Mouse (Mus musculus): Measurements from ENCODE around the gene Olfr545.
A peak's percentile ranks its signal among the peaks of the same experiment; 100 is the strongest.
"Not testable (repeated sequence)": the region's sequence is repeated elsewhere in the genome, so short reads cannot be mapped to it uniquely, and the experiment has no call there.

The Olfr545 gene

GRCm38 (mm10) chr7:102499473-102499872, at the start of gene Olfr545:
Olfr545 (minus strand) TSS chr7:102499573.
- DNase-seq (ENCODE audit: low spot score) = no peak

GRCm38 (mm10) chr7:102541251-102541650, 41.9 kb upstream of the Olfr545 start:
- no peak for DNase-seq (ENCODE audit: low spot score)

GRCm38 (mm10) chr7:102540596-102540995, 41.2 kb upstream of the Olfr545 start, which contains the start of gene Olfr548-ps1:
Olfr548-ps1 (plus strand) TSS chr7:102540896.
- no peak for DNase-seq (ENCODE audit: low spot score)

GRCm38 (mm10) chr7:102534449-102534848, 35.1 kb upstream of the Olfr545 start, which contains the start of gene Olfr547:
Olfr547 (plus strand) TSS chr7:102534749.
- no peak for DNase-seq (ENCODE audit: low spot score)

GRCm38 (mm10) chr7:102529052-102529451, 29.7 kb upstream of the Olfr545 start:
- no peak for DNase-seq (ENCODE audit: low spot score)

- no peak for DNase-seq (ENCODE audit: low spot score)
These were observed 17.6 kb upstream of the Olfr545 start for GRCm38 (mm10) chr7:102517051-102517335.

GRCm38 (mm10) chr7:102516261-102517050, 17.1 kb upstream of the Olfr545 start:
- no peak for DNase-seq (ENCODE audit: low spot score)

- no peak for DNase-seq (ENCODE audit: low spot score)
These were observed 14.8 kb upstream of the Olfr545 start for GRCm38 (mm10) chr7:102514144-102514543.

GRCm38 (mm10) chr7:102512814-102513435, 13.6 kb upstream of the Olfr545 start:
- peak; percentile 74 for DNase-seq (ENCODE audit: low spot score)

- DNase-seq (ENCODE audit: low spot score) = no peak
These were observed 12.6 kb upstream of the Olfr545 start for GRCm38 (mm10) chr7:102511927-102512326.

- no peak for DNase-seq (ENCODE audit: low spot score)
These were observed 10.4 kb upstream of the Olfr545 start for GRCm38 (mm10) chr7:102509726-102510125.

GRCm38 (mm10) chr7:102508666-102509065, 9.3 kb upstream of the Olfr545 start:
- DNase-seq (ENCODE audit: low spot score) = no peak

- DNase-seq (ENCODE audit: low spot score) = no peak
These were observed 8.7 kb upstream of the Olfr545 start for GRCm38 (mm10) chr7:102508066-102508465.

- DNase-seq (ENCODE audit: low spot score) = peak; percentile 57
These were observed 7.5 kb upstream of the Olfr545 start for GRCm38 (mm10) chr7:102506848-102507247.

- DNase-seq (ENCODE audit: low spot score) = no peak
These were observed 2.6 kb upstream of the Olfr545 start for GRCm38 (mm10) chr7:102501986-102502385.

- not testable (repeated sequence) for DNase-seq (ENCODE audit: low spot score)
These were observed 5.0 kb downstream of the Olfr545 start for GRCm38 (mm10) chr7:102494416-102494815.

- no peak for DNase-seq (ENCODE audit: low spot score)
These were observed 11.2 kb downstream of the Olfr545 start, which contains the start of gene Olfr544 for GRCm38 (mm10) chr7:102488161-102488560. Olfr544 (minus strand) TSS chr7:102488313.

- no peak for DNase-seq (ENCODE audit: low spot score)
These were observed 13.3 kb downstream of the Olfr545 start for GRCm38 (mm10) chr7:102486105-102486504.

GRCm38 (mm10) chr7:102484766-102485165, 14.6 kb downstream of the Olfr545 start:
- not testable (repeated sequence) for DNase-seq (ENCODE audit: low spot score)

- no peak for DNase-seq (ENCODE audit: low spot score)
These were observed 15.7 kb downstream of the Olfr545 start for GRCm38 (mm10) chr7:102483665-102484064.

- DNase-seq (ENCODE audit: low spot score) = no peak
These were observed 17.8 kb downstream of the Olfr545 start, which contains the start of gene Olfr543 for GRCm38 (mm10) chr7:102481579-102481978. Olfr543 (minus strand) TSS chr7:102481679.

- no peak for DNase-seq (ENCODE audit: low spot score)
These were observed 18.6 kb downstream of the Olfr545 start for GRCm38 (mm10) chr7:102480821-102481220.

GRCm38 (mm10) chr7:102479368-102480078, 19.9 kb downstream of the Olfr545 start:
- DNase-seq (ENCODE audit: low spot score) = no peak

Measured in T-cell, adult 2 months (primary cell).